ENCODE assay signal across 7 mouse cellular contexts in the genomic region with DNA sequence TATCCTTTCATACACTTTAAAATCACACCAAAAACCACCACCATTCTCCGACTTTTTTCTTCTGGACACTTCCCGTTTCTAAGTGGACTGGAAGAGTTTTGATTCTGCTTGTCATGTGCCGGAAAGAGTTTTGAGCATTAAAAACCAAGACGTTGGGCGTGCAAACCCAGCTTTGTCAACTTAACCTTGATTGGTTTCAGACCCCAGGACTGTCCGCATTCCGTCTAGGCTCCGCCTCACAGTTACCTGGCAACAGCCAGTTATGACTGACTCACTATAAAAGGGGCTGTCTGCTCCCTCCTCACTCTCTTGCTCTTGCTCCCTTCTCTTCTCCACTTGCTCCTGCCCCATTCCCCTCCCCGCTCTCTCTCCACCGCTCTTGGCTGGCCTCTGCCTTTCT. TPM values are rescaled to one million over a fixed set of nuclear protein-coding genes. Genes with fewer than 3 reads are reported as not detected.
DNase-seq lines count a peak whose midpoint lies in the region; ATAC-seq lines count a peak whose summit lies in the region.

No protein-coding gene starts in this region.

- peak; percentile 71; the same call in 1 of the 2 replicates for ATAC-seq in kidney, embryonic 16.5 days (ENCODE audit: low FRiP score, low TSS enrichment)
- peak; percentile 89 for ATAC-seq in common myeloid progenitor, adult 5-6 weeks (replicated peaks; ENCODE audit: low read depth, poor library complexity, severe bottlenecking)
- no peak for ATAC-seq in hindbrain, embryonic 15.5 days (ENCODE audit: low FRiP score, low read depth)
- ATAC-seq in midbrain, embryonic 13.5 days: no peak

- H3K4me1 ChIP-seq in kidney, embryonic 16.5 days (ENCODE audit: insufficient read depth, low read length): no peaks in the 10 kb centered on the region
- H3K4me1 ChIP-seq in hindbrain, embryonic 15.5 days (replicated peaks): no peaks in the 10 kb centered on the region
- H3K4me1 ChIP-seq in midbrain, embryonic 13.5 days (replicated peaks): 0 out of 2 replicates have a peak, but pooled peaks cover 3% of the 10 kb centered on the region

- H3K4me3 ChIP-seq in kidney, embryonic 16.5 days (ENCODE audit: low read length): no peak overlapping the region
- H3K4me3 ChIP-seq in hindbrain, embryonic 15.5 days: 0 out of 2 replicates have a peak overlapping the region, but pooled peaks have one; percentile 2
- H3K4me3 ChIP-seq in midbrain, embryonic 13.5 days (replicated peaks): no peak overlapping the region

- peak overlapping the region; percentile 35 for H3K4me2 ChIP-seq in kidney, embryonic 16.5 days (replicated peaks; ENCODE audit: low read depth, low read length)
- H3K4me2 ChIP-seq in hindbrain, embryonic 15.5 days: peak overlapping the region; percentile 11; the same call in 1 of the 2 replicates
- peak overlapping the region; percentile 19 for H3K4me2 ChIP-seq in midbrain, embryonic 13.5 days (replicated peaks)

- no peak overlapping the region for H3K9ac ChIP-seq in kidney, embryonic 16.5 days (replicated peaks; ENCODE audit: low read length)
- no peak overlapping the region for H3K9ac ChIP-seq in hindbrain, embryonic 15.5 days
- no peak overlapping the region for H3K9ac ChIP-seq in midbrain, embryonic 13.5 days (replicated peaks)

- H3K27me3 ChIP-seq in kidney, embryonic 16.5 days (ENCODE audit: insufficient read depth, low read length): no peaks in the 10 kb centered on the region
- H3K27me3 ChIP-seq in hindbrain, embryonic 15.5 days: no peaks in the 10 kb centered on the region
- no peaks in the 10 kb centered on the region for H3K27me3 ChIP-seq in midbrain, embryonic 13.5 days

- DNase-seq in kidney, adult 9 months: no peak
- DNase-seq in thymus, postnatal 14 days: no peak
- DNase-seq in urinary bladder, postnatal 36 days (ENCODE audit: low spot score in 2 of 2): no peak

- H3K36me3 ChIP-seq in kidney, embryonic 16.5 days (ENCODE audit: insufficient read depth, low read length): peaks cover 21% of the 10 kb centered on the region
- H3K36me3 ChIP-seq in hindbrain, embryonic 15.5 days: peaks cover 26% of the 10 kb centered on the region
- H3K36me3 ChIP-seq in midbrain, embryonic 13.5 days: peaks cover 24% of the 10 kb centered on the region

- no peak overlapping the region for H3K27ac ChIP-seq in kidney, embryonic 16.5 days (ENCODE audit: low read length)
- H3K27ac ChIP-seq in hindbrain, embryonic 15.5 days (replicated peaks): no peak overlapping the region
- no peak overlapping the region for H3K27ac ChIP-seq in midbrain, embryonic 13.5 days

- no peaks in the 10 kb centered on the region for H3K9me3 ChIP-seq in kidney, embryonic 16.5 days (ENCODE audit: low read length)
- H3K9me3 ChIP-seq in hindbrain, embryonic 15.5 days: no peaks in the 10 kb centered on the region
- H3K9me3 ChIP-seq in midbrain, embryonic 13.5 days: no peaks in the 10 kb centered on the region

- 35% methylated on average over 10 of the region's 10 CpGs for WGBS in kidney, embryonic 16.5 days
- WGBS in hindbrain, embryonic 15.5 days: 30% methylated on average over 10 of the region's 10 CpGs
- whole genome bisulfite sequencing in midbrain, embryonic 13.5 days: 34% methylated on average over 10 of the region's 10 CpGs

RNA-seq across cellular contexts. Expression of a gene that starts 22.6 kb away (rescaled TPM):
- 7.0 and 7.6 TPM in 2 replicates for polyA plus RNA-seq in kidney, embryonic 16.5 days (2015; fragmentation: Nextera tagmentation; extraction: Ambion mirVana)
- total RNA-seq in common myeloid progenitor, adult 5-6 weeks (2017): 30.4 and 36.7 TPM in 2 replicates
- polyA plus RNA-seq in hindbrain, embryonic 15.5 days (2015; fragmentation: Nextera tagmentation; extraction: Ambion mirVana): 7.5 and 8.5 TPM in 2 replicates
- polyA plus RNA-seq in midbrain, embryonic 13.5 days (2015; fragmentation: Nextera tagmentation; extraction: Ambion mirVana): 10.5 and 11.0 TPM in 2 replicates

RNA-seq across cellular contexts. Expression of a gene that starts 23.4 kb away (rescaled TPM):
- polyA plus RNA-seq in kidney, embryonic 16.5 days (2015; fragmentation: Nextera tagmentation; extraction: Ambion mirVana): 27.4 and 31.6 TPM in 2 replicates
- total RNA-seq in common myeloid progenitor, adult 5-6 weeks (2017): 16.8 and 21.7 TPM in 2 replicates
- polyA plus RNA-seq in hindbrain, embryonic 15.5 days (2015; fragmentation: Nextera tagmentation; extraction: Ambion mirVana): 46.5 and 51.6 TPM in 2 replicates
- polyA plus RNA-seq in midbrain, embryonic 13.5 days (2015; fragmentation: Nextera tagmentation; extraction: Ambion mirVana): 51.2 and 53.8 TPM in 2 replicates

RNA-seq across cellular contexts. Expression of a gene that starts 36.1 kb away (rescaled TPM):
- 35.9 and 38.6 TPM in 2 replicates for polyA plus RNA-seq in kidney, embryonic 16.5 days (2015; fragmentation: Nextera tagmentation; extraction: Ambion mirVana)
- total RNA-seq in common myeloid progenitor, adult 5-6 weeks (2017): 33.6 and 45.0 TPM in 2 replicates
- polyA plus RNA-seq in hindbrain, embryonic 15.5 days (2015; fragmentation: Nextera tagmentation; extraction: Ambion mirVana): 27.0 and 31.1 TPM in 2 replicates
- polyA plus RNA-seq in midbrain, embryonic 13.5 days (2015; fragmentation: Nextera tagmentation; extraction: Ambion mirVana): 29.9 and 31.9 TPM in 2 replicates

Comparison
In these comparisons a context has a peak if more than half of its experiments do, and no peak if none do; other contexts are left out.
1. ATAC-seq: peak in kidney, embryonic 16.5 days (single experiment) and common myeloid progenitor, adult 5-6 weeks (single experiment); none in hindbrain, embryonic 15.5 days (single experiment) and midbrain, embryonic 13.5 days (single experiment).
2. Peak in every context shown above with its lines, with median percentiles within 50 percentile points of each other: H3K4me2 ChIP-seq.